Mouse (Mus musculus) embryonic fibroblast, embryonic 13.5 days (primary cell): ENCODE results near the gene Cep164.

Experiments used
- CTCF ChIP-seq: IDR thresholded peaks from 2 replicates; pipeline ENCODE4 v1.5.1; 2011; ENCODE audit warnings: mild to moderate bottlenecking, control low read depth, low read length, moderate library complexity, borderline replicate concordance; ENCODE audit not compliant: insufficient read depth
- POLR2A ChIP-seq: IDR thresholded peaks from 2 replicates; pipeline ENCODE4 v1.6.1; 2011; ENCODE audit warnings: low read depth, mild to moderate bottlenecking, control low read depth, low read length, moderate library complexity

DNA sequence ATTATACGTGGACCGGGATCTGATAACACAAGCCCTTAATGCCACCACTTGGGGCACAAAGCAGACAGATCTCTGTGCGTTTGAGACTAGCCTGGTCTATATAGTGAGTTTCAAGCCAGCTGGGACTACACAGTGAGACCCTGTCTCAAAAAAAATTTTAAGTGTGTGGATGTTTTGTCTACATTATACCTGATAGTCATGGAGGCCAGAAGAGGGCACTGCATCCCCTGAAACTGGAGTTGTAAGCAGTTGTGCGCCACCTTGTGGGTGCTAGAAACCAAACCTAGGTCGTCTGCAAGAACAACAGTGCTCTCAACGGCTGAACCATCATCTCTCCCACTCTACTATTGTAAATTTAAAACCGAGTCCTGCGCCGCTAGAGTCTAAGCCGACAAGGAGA, 616 bp upstream of the Cep164 start:
- TF ChIP-seq POLR2A (no peak), CTCF (peak; percentile 85)
